Mouse (Mus musculus): ENCODE data around the gene Ndufb5.
A peak's percentile ranks its signal among the peaks of the same experiment; 100 is the strongest.
"Not testable (repeated sequence)": the region's sequence is repeated elsewhere in the genome, so short reads cannot be mapped to it uniquely, and the experiment has no call there.

The Ndufb5 gene

DNA sequence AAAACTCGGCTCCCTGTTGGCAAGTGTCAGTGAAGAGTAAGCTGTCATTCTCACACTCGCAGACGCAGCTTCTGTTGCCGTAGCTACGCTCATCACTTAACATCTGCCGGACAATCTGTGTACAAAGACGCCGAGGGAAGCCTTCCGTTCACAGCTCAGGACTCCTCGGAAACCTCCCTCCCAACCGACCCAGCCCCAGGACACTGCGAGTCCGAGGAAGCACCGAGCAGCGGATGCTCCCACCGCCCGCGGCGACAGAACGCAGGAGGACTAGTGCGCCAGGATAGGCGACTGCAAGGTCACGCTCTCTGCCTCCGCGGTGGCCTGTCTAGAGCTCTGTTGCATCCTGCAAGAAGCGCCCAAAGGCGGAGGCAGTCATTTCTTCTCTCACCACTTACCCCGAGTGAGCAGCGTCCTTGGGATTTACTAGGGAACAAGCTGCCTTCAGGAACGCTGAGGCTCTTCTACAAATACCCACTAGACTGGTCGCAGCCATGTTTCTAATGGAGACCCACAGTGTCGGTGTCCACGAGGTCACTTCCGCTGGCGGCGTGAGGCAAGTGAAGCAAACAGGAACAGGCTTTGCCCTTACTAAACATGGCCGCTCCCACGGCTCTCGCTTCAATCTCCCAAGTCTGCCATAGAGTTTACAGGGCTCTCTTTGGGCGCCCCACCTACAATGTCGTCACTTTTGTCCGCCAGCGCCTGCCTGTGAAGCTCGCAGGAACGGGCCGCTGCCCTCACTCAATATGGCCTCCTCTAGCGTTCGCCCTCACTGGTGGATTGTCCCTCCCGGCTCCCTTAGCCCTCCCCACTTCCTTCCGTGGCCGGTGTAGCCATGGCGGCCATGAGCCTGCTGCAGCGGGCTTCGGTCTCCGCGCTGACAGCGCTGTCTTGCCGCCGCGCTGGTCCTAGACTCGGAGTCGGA is at the start of gene Ndufb5:
TSS of gene Ndufb5 (plus strand) at position 747 of the 928 bp plus-strand sequence.
- DNase-seq (ENCODE audit: low spot score in 2 of 2): peak; percentile 91 to 94

GRCm38 (mm10) chr3:32687156-32687555 is 49.6 kb upstream of the Ndufb5 start:
- no peak for DNase-seq (ENCODE audit: low spot score in 2 of 2)

GRCm38 (mm10) chr3:32689567-32689999 is 47.2 kb upstream of the Ndufb5 start:
- DNase-seq (ENCODE audit: low spot score in 2 of 2): no peak

DNA sequence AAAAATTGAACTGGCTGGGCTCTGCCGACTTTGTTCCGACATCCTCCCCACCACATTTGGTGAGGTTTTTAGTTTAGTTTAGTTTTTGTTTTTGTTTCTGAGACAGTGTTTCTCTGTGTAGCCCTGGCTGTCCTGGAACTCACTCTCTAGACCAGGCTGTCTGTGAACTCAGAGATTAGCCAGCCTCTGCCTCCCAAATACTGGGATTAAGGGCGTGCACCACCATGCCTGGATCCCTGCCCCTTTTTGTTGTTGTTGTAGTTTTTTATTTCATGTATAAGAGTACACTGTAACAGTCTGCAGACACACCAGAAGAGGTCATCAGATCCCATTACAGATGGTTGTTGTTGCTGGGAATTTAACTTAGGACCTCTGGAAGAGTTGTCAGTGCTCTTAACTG is 46.8 kb upstream of the Ndufb5 start:
- no peak for DNase-seq (ENCODE audit: low spot score in 2 of 2)

DNA sequence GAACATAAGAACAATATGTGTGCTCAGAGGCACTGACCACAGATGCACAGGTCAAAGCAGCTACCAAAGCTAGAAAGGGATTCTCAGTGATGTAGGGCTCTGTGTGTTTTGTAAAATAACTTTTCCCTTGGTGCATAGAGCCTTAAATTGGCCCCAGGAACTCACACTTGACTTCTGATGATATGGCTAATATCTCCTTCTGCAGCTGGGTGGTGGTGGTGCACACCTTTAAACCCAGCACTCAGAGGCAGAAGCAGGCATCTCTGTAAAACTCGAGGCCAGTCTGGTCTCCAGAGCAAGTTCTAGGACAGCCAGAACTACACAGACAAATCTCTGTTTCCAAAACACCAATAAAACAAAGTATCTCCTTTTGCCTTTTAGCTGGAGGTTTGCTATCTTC is 45.9 kb upstream of the Ndufb5 start:
- DNase-seq (ENCODE audit: low spot score in 2 of 2): no peak

DNA sequence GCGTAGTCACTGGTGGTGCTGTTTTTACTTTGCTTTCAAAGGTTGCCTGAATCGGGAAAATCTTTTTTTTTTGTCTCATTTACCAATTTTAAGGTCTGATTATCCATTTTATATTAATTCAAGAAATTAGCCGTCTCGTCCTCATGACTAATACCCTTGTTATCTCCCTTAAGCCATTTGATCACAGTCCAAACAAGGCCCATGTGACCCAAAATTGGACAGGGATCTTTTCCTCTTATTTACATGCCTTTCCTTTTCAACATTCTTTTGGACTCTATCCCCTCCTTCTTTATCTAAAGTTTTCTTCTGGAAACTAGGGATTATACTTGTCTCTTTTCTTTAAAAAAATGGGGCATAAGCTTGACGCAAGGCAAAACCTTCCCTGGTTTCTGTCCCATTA is 44.9 kb upstream of the Ndufb5 start:
- no peak for DNase-seq (ENCODE audit: low spot score in 2 of 2)

GRCm38 (mm10) chr3:32694211-32694610 is 42.6 kb upstream of the Ndufb5 start:
- DNase-seq (ENCODE audit: low spot score in 2 of 2): no peak

DNA sequence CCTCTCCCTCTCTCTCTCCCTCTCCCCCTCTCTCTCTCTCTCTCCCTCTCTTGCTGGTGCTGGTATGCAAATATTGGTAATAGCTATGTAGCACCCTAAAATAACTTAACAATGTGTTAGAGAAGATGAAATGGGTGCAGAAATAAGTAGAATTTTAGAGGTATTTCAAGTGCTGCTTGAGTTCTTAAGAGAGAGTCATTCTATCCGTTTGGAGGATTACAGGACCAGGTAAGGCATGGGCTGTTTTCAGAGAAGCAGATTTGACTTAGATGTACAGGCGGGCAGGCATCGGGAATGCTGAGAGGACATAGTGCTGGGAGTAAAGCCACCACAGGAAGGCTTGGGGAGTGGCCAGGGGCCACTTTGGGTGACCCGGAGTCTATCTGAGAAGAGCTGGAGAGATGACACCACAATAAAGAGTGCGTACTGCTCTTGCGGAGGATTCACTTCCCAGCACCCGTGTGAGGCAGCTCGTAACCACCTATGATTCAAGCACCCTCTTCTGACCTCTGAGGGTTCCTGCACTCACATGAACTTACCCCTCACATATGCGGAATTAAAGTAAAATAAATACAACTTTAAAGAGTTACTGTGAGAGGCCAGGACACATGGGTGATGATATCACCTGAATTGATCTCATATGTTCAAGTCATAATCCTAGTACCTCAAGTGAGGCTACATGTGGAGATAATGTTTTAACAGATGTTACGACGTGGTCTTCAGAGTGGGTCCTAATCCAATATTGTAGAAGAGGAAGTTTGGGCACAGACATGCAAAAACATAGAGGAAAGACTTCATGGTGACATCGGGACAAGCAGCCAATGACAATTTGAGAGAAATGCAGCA is 41.8 kb upstream of the Ndufb5 start:
- DNase-seq (ENCODE audit: low spot score in 2 of 2): no peak

DNA sequence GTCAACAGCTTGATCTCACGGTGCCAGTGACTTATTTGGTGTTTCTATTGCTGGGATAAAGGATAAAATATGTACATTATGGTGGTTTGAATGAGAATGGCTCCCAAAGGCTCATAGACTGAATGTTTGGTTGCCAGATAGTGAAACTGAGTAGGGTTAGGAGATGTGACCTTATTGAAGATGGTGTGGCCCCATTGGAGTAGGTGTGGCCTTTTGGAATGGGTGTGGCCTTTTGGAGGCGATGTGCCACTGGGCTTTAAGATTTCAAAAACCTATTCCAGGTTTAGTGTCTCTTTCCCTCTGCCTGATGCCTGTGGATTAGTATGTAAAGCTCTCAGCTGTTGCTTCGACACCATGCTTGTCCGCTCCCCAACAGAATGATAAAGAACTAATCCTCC is 41.2 kb upstream of the Ndufb5 start:
- no peak for DNase-seq (ENCODE audit: low spot score in 2 of 2)

DNA sequence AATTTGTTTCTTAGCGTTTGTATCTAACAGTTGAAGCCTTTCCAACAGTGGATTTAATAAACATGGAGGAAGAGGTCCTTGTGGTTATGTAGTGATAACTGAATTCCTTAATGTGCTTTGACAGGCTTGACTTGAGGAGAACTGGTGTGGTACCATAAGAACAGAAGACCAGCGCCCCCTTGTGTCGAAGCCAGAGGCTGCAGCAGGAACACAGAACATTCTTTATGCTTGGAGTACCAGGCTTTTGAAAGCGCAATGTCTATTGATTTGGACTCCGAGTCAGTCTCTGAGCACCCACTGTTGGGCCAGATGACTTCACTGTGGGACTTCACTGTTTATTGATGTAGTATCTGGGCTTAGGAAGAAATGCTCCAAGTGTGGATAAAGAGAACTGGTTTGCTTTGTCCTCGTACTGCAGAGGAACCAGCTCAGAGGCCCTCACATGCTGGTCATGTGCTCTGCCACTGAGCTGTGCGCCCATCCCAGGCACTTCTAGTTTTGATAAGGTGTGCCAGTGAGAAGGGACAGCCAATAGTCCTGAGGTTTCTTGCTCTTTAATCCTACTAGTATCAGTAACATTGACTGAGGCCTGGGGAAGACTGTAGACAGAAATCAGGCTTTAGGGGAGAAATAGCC is 38.4 kb upstream of the Ndufb5 start:
- DNase-seq (ENCODE audit: low spot score in 2 of 2): peak; percentile 64 to 81

DNA sequence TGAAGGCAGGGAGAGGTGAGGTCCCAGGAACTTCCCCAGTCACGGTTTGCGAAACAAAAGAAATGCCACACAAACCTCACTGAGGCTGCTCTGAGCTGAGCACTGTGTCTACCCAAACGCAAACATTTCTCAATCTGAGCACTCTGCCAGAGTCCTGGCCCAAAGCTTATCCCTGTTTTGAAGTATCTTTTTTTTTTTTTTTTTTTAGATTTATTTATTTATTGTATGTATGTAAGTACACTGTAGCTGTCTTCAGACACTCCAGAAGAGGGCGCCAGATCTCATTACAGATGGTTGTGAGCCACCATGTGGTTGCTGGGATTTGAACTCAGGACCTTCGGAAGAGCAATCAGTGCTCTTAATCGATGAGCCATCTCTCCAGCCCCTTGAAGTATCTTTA is 32.8 kb upstream of the Ndufb5 start:
- not testable (repeated sequence) for DNase-seq (ENCODE audit: low spot score in 2 of 2)

- DNase-seq (ENCODE audit: low spot score in 2 of 2): not testable (repeated sequence)
Measured at GRCm38 (mm10) chr3:32704632-32705031, 32.2 kb upstream of the Ndufb5 start.

GRCm38 (mm10) chr3:32705647-32706348 is 31.0 kb upstream of the Ndufb5 start, which contains the start of gene Actl6a:
Gene Actl6a, plus strand, starts transcription at chr3:32706298.
- not testable (repeated sequence) for DNase-seq (ENCODE audit: low spot score in 2 of 2)

GRCm38 (mm10) chr3:32708052-32708367 is 28.8 kb upstream of the Ndufb5 start:
- DNase-seq (ENCODE audit: low spot score in 2 of 2): no peak

DNA sequence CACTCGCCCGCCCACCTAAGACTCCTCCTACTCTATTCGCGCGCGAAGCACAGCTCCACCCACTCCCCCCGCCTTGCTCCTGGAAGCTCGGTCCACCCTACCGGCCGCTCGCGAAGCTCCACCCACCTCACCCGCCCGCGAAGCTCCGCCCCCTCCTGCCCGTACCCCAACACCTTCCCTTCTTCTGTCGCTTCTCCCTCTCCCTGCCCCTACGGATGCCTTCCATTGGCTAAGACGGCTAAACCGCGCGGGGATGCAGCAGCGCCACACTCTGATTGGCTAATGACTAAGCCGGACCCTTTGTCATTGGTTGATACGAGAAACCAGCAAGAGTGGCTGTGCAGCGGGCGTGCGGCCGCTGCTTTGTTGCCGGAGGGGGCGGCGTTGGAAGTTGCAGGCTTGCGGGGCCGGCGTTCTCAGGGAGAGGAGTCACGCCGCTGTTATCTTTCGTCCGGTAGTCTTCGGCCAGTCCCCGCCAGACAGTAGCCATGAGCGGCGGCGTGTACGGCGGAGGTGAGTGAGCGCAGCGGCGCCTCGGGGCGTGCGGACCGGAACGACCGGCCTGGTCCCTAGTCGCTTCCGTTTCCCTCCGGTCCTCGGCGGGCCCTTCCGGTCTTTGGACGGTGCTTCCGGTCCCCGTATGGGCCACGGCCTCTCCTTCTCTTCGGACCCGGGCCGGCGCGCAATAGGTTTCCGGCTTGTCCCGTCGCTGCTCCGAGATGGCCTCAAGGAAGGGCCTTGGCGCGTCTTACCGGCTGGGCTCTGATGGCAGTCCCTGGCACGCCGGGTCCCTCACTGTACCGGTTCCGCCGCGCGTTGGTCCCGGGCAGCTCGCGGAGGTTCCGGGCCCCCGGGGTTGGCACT is 28.2 kb upstream of the Ndufb5 start:
- DNase-seq (ENCODE audit: low spot score in 2 of 2): peak; percentile 98 to 99

DNA sequence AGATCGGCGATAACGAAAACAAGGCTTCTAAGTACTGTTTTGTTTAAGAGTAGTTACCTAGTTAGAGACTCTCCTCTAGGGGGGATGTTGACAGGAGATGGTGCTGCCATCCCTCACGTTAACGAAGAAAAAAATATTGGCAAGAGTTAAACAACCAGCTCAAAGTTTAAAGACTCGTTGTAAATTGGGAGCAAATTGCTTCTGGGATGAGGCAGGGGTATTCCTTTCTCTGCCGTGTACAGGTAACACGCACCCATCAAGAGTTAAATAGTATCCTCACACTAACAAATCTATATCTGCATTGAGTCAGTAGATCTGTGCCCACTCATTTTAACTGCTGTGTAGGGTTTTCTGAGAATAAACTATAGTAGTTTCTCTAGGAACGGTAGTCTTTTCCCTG is 27.4 kb upstream of the Ndufb5 start:
- DNase-seq (ENCODE audit: low spot score in 2 of 2): no peak

DNA sequence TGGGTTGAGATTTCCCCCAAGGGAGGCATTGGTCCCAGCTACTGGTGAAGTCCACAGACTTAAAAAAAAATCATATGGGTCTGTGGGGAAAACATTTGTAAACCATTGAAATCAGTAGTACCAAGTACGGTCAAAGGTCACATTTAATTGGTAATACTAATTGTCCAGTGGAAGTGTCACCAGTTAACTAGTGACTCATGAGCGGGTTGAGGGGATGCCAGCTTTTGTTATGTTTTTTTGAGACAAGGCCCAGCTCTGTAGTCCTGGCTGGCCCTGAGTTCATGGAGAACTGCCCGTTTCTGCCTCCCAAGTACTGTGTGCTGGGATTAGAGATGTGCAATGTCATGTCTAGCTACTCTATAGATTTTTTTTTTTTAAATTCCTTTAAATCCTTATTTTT is 23.1 kb upstream of the Ndufb5 start:
- DNase-seq (ENCODE audit: low spot score in 2 of 2): no peak

- not testable (repeated sequence) for DNase-seq (ENCODE audit: low spot score in 2 of 2)
Measured at GRCm38 (mm10) chr3:32717403-32717802, 19.4 kb upstream of the Ndufb5 start.

DNA sequence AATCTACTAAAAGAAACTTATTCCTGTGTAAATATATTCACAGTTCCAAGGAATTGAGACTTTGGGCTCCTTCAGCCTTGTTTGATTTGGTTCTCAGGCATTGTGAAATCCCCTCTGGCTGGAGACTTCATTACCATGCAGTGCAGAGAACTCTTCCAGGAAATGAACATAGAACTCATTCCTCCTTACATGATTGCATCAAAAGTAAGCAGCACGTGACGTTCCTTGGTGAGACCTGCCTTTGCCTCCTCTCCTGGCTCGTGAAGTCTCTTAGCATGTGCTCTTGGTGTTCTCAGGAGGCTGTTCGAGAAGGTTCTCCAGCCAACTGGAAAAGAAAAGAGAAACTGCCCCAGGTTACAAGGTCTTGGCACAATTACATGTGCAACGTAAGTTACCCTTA is 18.5 kb upstream of the Ndufb5 start:
- no peak for DNase-seq (ENCODE audit: low spot score in 2 of 2)

DNA sequence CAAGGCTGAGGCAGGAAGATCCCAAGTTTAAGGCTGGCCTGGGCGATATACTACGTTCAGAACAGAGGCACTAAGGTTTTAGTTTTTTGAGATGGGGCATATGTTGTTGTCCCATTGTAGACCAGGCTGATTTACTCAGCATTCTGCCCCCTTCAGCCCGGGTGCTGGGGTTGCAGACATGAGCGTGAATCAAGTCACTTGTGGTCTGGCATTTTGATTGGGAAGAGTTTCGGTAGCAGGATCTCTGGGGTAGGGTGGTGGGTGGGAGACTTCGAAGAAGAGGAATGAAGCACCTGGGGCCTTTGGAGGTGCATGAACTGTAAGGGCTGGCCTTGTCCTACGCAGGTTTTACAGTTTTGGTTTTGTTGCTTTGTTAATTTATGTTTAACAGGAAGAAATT is 12.6 kb upstream of the Ndufb5 start:
- no peak for DNase-seq (ENCODE audit: low spot score in 2 of 2)

GRCm38 (mm10) chr3:32725951-32726350 is 10.8 kb upstream of the Ndufb5 start:
- no peak for DNase-seq (ENCODE audit: low spot score in 2 of 2)
